Mouse (Mus musculus) ES-Bruce4 (cell line): ENCODE data around the gene Ksr2. TPM values are rescaled to one million over a fixed set of nuclear protein-coding genes. Genes with fewer than 3 reads are reported as not detected.
A peak's percentile ranks its signal among the peaks of the same experiment; 100 is the strongest.

Experiments used
- H3K27ac ChIP-seq: 2 replicates; pipeline ENCODE4 v1.5.1; 2012; ENCODE audit warnings: low read length, inconsistent platforms; ENCODE audit not compliant: insufficient read depth
- H3K27me3 ChIP-seq: 2 replicates; pipeline ENCODE4 v1.6.1; 2012; ENCODE audit warnings: mild to moderate bottlenecking, low read length, inconsistent platforms; ENCODE audit not compliant: control insufficient read depth, poor library complexity, insufficient read depth, severe bottlenecking
- H3K36me3 ChIP-seq: 2 replicates; pipeline ENCODE4 v1.6.1; 2012; ENCODE audit warnings: inconsistent platforms, mild to moderate bottlenecking, low read length, moderate library complexity; ENCODE audit not compliant: control insufficient read depth, poor library complexity, insufficient read depth, severe bottlenecking
- H3K4me1 ChIP-seq: one replicate; pipeline ENCODE4 v1.8.1; 2011; ENCODE audit warnings: low read length; ENCODE audit not compliant: control insufficient read depth, insufficient read depth
- H3K4me3 ChIP-seq: 2 replicates; pipeline ENCODE4 v1.5.1; 2011; ENCODE audit warnings: low read depth, mild to moderate bottlenecking, low read length
- H3K9ac ChIP-seq: 2 replicates; pipeline ENCODE4 v1.6.1; 2012; ENCODE audit warnings: low read depth, mild to moderate bottlenecking, inconsistent platforms; ENCODE audit not compliant: poor library complexity, severe bottlenecking
- H3K9me3 ChIP-seq: replicated peaks from 2 replicates; pipeline ENCODE4 v1.6.1; 2012; ENCODE audit warnings: mild to moderate bottlenecking, low read length, inconsistent platforms; ENCODE audit not compliant: control insufficient read depth, poor library complexity, insufficient read depth, severe bottlenecking
- CTCF ChIP-seq: IDR thresholded peaks from one replicate; pipeline ENCODE4 v1.8.1; 2011; ENCODE audit warnings: low read depth, low read length
- EP300 ChIP-seq: IDR thresholded peaks from 2 replicates; pipeline ENCODE4 v1.6.1; 2011; ENCODE audit warnings: low read depth, low read length; ENCODE audit not compliant: insufficient read depth
- POLR2A ChIP-seq: IDR thresholded peaks from one replicate; pipeline ENCODE4 v1.8.1; 2011; ENCODE audit warnings: low read length; ENCODE audit not compliant: insufficient read depth
- polyA plus RNA-seq: library from polyadenylated mRNA; stranded (reverse); fragments of >200 nt; gene quantifications from 2 replicates; pipeline ENCODE4 v1.2.4, GENCODE M21; 2011; ENCODE audit warnings: low read depth; ENCODE audit not compliant: missing spikeins, insufficient read depth, insufficient read length

Gene Ksr2
- polyA plus RNA-seq, 1 experiment = 1.3 TPM

GRCm38 (mm10) chr5:117802071-117802521, 388.3 kb downstream of the Ksr2 start:
- no peak overlapping the region for H3K27ac ChIP-seq
- no peaks in the 10 kb centered on the region for H3K27me3 ChIP-seq
- TF ChIP-seq POLR2A (no peak), EP300 (no peak), CTCF (no peak)
- H3K9me3 ChIP-seq = no peaks in the 10 kb centered on the region
- no peaks in the 10 kb centered on the region for H3K4me1 ChIP-seq
- no peaks in the 10 kb centered on the region for H3K36me3 ChIP-seq
- no peak overlapping the region for H3K9ac ChIP-seq
- H3K4me3 ChIP-seq = no peak overlapping the region

- H3K9me3 ChIP-seq = no peaks in the 10 kb centered on the region
- H3K9ac ChIP-seq = no peak overlapping the region
- H3K4me3 ChIP-seq = no peak overlapping the region
- no peaks in the 10 kb centered on the region for H3K36me3 ChIP-seq
- H3K27me3 ChIP-seq = no peaks in the 10 kb centered on the region
- H3K4me1 ChIP-seq = no peaks in the 10 kb centered on the region
- TF ChIP-seq POLR2A (no peak), CTCF (no peak), EP300 (no peak)
- no peak overlapping the region for H3K27ac ChIP-seq
Measured at GRCm38 (mm10) chr5:117803551-117803950, 389.8 kb downstream of the Ksr2 start.

GRCm38 (mm10) chr5:117810930-117811329, 397.1 kb downstream of the Ksr2 start:
- Histone ChIP-seq H3K9me3 (no peaks in the 10 kb centered on the region), H3K9ac (no peak overlapping the region)

GRCm38 (mm10) chr5:117818800-117819199, 405.0 kb downstream of the Ksr2 start:
- H3K27me3 ChIP-seq = no peaks in the 10 kb centered on the region
- TF ChIP-seq CTCF (no peak), EP300 (no peak), POLR2A (no peak)
- no peaks in the 10 kb centered on the region for H3K9me3 ChIP-seq
- no peaks in the 10 kb centered on the region for H3K4me1 ChIP-seq
- no peak overlapping the region for H3K4me3 ChIP-seq
- no peak overlapping the region for H3K27ac ChIP-seq
- H3K9ac ChIP-seq = no peak overlapping the region
- H3K36me3 ChIP-seq = no peaks in the 10 kb centered on the region

More at GRCm38 (mm10) chr5:117810930-117811329, 397.1 kb downstream of the Ksr2 start:
- Histone ChIP-seq H3K4me1 (no peaks in the 10 kb centered on the region), H3K4me3 (no peak overlapping the region), H3K27ac (no peak overlapping the region), H3K36me3 (no peaks in the 10 kb centered on the region), H3K27me3 (no peaks in the 10 kb centered on the region)
- no peak for TF ChIP-seq POLR2A
- TF ChIP-seq CTCF = no peak
- TF ChIP-seq EP300 = no peak

DNA sequence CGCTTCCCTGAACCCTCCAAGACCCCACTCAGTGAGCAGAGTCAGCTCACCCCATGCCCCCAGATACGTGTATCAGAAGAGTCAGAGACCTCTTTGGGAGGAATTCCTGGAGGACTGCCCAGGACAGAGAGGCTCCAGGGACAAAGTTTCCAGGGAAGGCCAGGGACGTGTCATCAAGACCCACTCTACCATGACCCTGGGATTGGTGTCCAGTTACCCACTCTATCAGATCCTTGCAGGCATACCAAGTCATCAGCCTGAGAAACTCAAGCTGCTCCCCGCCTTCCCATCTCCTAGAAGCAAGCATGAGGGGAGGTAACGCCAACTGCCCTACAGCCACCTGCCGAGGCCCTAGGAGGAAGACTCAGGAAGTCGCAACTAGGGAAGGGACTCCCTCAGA, 406.6 kb downstream of the Ksr2 start:
- TF ChIP-seq EP300 (no peak), CTCF (no peak), POLR2A (no peak)
- H3K4me3 ChIP-seq = no peak overlapping the region
- no peaks in the 10 kb centered on the region for H3K36me3 ChIP-seq
- no peaks in the 10 kb centered on the region for H3K9me3 ChIP-seq
- no peaks in the 10 kb centered on the region for H3K4me1 ChIP-seq
- no peak overlapping the region for H3K9ac ChIP-seq
- no peaks in the 10 kb centered on the region for H3K27me3 ChIP-seq
- H3K27ac ChIP-seq = no peak overlapping the region

DNA sequence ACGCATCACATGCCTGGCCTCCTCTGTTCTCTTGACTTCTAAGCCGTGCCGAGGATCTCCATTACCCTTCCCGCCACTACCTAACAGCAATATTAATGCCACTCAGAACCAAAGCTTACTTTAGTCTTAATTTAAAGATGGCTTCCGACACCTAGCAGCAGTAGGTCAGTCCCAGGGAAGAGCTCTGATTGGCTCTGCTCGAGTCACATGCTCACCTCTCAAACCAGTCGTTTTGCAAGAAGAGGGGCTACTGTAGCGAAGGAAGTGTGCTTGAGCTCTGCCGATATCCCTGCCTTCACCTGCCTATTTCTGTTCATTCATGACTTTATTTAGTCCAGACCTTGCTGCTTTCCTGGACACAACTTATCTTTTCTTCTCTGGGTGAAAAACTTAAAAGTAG, 410.0 kb downstream of the Ksr2 start:
- Histone ChIP-seq H3K9me3 (no peaks in the 10 kb centered on the region), H3K9ac (no peak overlapping the region), H3K4me1 (no peaks in the 10 kb centered on the region), H3K27ac (no peak overlapping the region), H3K4me3 (no peak overlapping the region), H3K36me3 (no peaks in the 10 kb centered on the region), H3K27me3 (no peaks in the 10 kb centered on the region)
- TF ChIP-seq POLR2A = no peak

DNA sequence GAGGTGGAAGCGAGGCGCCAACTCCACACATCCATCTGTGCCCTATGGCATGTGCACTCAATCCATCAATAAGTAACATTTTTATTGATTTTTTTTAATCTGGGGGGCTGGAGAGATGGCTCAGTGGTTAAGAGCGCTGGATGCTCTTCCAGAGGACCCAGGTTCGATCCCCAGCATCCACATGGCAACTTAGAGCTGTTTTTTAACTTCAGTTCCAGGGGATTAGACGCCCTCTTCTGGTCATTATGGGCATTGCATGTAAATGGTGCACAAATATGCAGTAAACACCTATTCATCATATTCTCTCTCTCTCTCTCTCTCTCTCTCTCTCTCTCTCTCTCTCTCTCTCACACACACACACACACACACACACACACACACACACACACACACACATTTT, 410.7 kb downstream of the Ksr2 start:
- Histone ChIP-seq H3K36me3 (no peaks in the 10 kb centered on the region), H3K27me3 (no peaks in the 10 kb centered on the region), H3K27ac (no peak overlapping the region), H3K9me3 (no peaks in the 10 kb centered on the region), H3K4me1 (no peaks in the 10 kb centered on the region), H3K4me3 (no peak overlapping the region), H3K9ac (no peak overlapping the region)
- TF ChIP-seq POLR2A (no peak), CTCF (peak; percentile 15)

Other genes with a start within 250 kb of the Ksr2 start
- 246 and 264 TPM in 2 replicates for gene Pebp1, start 126.4 kb upstream of the Ksr2 start, polyA plus RNA-seq
- gene Vsig10, start 94.9 kb upstream of the Ksr2 start, polyA plus RNA-seq = 15.7 and 21.6 TPM in 2 replicates
- gene Wsb2, start 56.7 kb upstream of the Ksr2 start, polyA plus RNA-seq = 49.5 and 56.1 TPM in 2 replicates
- gene Rfc5, start 25.0 kb upstream of the Ksr2 start, polyA plus RNA-seq = 146 and 158 TPM in 2 replicates